Mouse (Mus musculus): ENCODE results near the gene Cers5.
A peak's percentile ranks its signal among the peaks of the same experiment; 100 is the strongest.
"Not testable (repeated sequence)": the region's sequence is repeated elsewhere in the genome, so short reads cannot be mapped to it uniquely, and the experiment has no call there.

Gene Cers5

DNA sequence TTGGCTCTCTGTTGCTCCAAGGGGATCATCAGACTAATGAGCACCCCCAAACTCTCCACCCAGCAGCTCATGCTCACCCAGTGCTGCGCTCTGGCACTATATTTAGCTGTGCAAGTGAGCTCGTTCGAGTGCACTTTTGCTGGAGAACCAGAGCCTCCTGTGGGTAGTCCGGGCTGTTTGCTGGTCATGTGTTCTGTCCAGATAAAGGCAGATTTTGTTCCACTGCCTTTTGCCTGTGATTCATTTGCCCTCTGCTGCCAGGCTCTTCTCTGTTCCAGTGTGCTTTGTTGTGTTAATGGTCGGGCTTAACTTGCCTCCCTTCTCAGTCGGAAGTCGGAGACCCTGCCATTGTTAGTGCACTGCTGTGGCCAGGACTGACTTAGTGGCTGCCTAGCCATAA is 67.8 kb downstream of the Cers5 start:
- no peak for DNase-seq

DNA sequence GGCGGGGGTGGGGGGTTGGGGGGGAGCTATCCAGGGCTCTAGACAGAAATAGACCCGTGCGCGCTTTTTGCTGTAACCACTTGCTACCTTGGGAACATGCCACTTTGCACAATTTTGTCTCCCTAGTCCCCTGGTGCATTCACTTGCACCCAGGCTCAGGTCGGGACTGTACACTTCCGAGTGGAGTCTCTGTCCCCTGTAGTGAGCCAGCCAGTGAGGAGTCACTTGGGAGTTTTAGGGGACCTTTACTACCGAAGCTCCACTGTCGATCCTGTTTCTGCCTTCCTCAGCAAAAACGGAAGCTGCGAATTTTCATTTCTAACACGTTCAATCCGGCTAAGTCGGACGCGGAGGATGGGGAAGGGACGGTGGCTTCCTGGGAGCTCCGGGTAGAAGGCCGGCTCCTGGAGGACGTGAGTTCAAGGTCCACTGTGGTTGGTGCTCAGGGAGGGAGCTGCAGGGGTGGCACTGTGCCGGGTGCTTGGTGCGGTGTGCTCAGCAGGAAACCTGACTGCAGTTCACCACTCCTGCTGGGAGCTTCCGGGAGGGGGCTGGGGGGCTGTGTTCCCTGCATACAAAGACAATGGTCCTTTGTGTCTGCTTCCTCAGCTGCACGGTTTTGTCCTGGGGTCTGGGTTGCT is 68.5 kb downstream of the Cers5 start:
- DNase-seq: no peak

DNA sequence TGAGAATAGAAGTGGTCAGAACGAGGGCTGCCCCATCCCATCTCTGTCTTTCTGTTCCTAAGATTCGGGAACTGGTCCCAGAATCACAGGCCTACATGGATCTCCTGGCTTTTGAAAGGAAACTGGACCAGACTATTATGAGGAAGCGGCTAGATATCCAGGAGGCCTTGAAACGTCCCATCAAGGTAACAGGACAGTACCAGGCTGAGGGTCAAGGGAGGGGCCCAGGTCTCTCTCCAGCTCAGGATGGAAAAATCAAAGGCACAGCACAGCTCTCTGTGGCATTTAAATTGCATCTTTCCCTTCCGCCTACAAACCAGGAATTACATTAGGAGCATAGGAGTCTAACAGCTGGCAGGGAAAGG is 69.0 kb downstream of the Cers5 start:
- DNase-seq: no peak

GRCm38 (mm10) chr15:99703104-99703503 is 69.6 kb downstream of the Cers5 start:
- DNase-seq: peak in 1 of 2 experiments; percentile 16

- peak; percentile 93 to 95 for DNase-seq
These were observed 70.4 kb downstream of the Cers5 start, which contains the start of gene Smarcd1 for GRCm38 (mm10) chr15:99701999-99702900. TSS of gene Smarcd1 (plus strand) at chr15:99702129.

- not testable (repeated sequence) for DNase-seq
These were observed 71.1 kb downstream of the Cers5 start for GRCm38 (mm10) chr15:99701640-99701998.

- DNase-seq: no peak
These were observed 72.2 kb downstream of the Cers5 start for GRCm38 (mm10) chr15:99700219-99701106.

- DNase-seq: no peak
These were observed 73.0 kb downstream of the Cers5 start for GRCm38 (mm10) chr15:99699715-99700114.

DNA sequence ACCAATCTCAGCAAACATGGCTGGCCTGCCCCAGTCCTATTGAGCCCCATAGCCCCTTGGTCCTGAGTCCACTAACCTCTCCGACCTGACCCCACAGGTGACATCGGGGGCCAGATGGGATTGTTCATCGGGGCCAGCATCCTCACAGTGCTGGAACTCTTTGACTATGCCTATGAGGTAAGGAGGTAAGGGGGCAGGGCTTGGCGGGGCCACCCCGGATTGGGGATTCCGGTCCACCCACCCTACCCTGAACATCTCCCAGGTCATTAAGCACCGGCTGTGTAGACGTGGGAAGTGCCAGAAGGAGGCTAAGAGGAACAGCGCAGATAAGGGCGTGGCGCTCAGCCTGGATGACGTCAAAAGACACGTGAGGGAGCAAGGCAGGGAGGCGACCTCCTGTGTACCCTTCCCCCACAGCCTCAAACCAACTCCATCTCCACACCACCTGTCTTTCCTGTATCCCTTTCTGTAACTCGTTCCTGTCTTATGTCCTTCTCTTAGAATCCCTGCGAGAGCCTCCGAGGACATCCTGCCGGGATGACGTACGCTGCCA is 74.1 kb downstream of the Cers5 start:
- DNase-seq: no peak

- DNase-seq: no peak
These were observed 75.4 kb downstream of the Cers5 start for GRCm38 (mm10) chr15:99697309-99697708.

DNA sequence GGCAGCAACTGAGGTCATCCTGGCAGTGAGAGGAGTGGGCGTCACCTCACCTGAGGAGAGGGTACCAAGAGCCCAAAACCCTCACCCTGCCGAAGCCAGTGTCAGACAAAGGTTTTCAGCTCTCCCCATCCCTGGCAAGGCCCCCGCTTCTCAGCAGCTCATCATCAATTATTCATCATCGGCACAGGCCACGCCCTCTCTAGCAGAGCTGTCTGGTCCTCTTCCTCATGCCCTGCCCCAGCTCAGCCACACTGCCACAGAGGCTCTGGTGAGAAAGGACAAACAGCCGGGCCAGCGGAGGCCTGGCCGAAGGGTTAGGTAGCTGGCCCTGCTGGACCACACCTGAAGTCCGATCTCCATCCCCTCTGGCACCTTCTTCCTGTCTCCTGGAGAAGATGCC is 80.7 kb downstream of the Cers5 start:
- no peak for DNase-seq

- no peak for DNase-seq
These were observed 81.8 kb downstream of the Cers5 start for GRCm38 (mm10) chr15:99690924-99691323.

DNA sequence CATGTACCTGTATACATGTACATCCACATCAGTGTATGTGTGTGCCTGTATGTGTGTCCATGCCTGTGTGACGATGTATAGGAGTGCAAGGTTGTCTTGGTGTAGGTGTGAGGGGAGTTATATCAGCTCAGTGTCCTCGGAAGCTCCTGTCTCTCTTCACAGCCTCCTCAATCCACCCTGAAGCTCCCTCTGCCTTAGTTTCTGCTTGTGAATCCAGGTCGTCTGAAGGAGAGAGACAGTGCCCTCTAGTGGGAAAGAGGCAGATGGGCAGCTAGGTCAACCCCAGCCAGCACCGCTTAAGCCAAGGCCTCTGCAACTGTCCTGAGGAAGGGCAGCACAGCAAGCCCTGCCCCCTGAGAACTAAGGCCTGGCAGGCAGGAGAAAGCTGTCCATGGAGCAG is 84.0 kb downstream of the Cers5 start:
- DNase-seq: peak in 1 of 2 experiments; percentile 30
